Mouse (Mus musculus) B cell, adult 2 months (primary cell): Measurements from ENCODE around the gene 1700037H04Rik.

Source experiments
- DNase-seq, 2 experiments: peaks; one replicate each; pipeline ENCODE4 v3.0.0; 2022

The 1700037H04Rik gene

GRCm38 (mm10) chr2:131178828-131179245 lies 19.0 kb upstream of the 1700037H04Rik start:
- DNase-seq, result no peak

DNA sequence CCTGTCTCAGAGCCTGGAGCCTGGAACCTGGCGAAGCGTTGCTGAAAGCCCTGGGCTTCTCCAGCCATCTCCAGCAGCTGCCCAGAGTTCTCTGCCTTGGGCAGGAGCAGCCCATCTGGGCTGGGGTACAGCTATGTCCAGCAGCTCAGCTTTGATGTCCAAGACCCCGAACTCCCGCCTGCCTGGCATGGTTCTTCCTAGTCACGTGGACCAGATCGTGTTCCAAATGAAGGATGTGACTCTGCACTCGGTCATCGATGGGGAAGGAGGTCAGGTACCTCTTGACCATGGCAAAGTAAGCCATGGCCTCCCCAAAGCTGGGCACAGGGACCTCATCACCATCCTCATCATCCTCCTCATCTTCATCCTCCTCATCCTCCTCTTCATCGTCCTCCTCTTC lies 18.1 kb upstream of the 1700037H04Rik start:
- no peak for DNase-seq

DNA sequence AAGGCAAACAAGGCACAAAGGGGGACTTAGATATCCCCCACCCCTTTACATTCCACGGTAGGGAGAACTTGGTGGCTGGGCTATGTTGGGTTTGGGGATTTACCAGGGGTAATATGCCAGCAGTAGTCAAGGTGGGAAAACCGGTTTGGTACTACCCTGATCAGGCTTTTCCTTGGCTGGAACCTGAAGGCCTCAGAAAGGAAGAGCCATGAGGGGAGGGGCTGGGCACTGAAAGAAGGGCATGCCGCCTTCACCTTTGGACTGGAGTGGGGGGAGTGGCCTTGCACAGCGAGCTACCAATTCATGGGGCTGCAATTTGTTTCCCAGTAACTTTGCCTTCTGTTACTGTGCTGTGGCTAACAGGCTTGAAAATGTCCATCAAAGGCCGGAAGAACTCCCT lies 16.6 kb upstream of the 1700037H04Rik start:
- DNase-seq, result no peak

DNA sequence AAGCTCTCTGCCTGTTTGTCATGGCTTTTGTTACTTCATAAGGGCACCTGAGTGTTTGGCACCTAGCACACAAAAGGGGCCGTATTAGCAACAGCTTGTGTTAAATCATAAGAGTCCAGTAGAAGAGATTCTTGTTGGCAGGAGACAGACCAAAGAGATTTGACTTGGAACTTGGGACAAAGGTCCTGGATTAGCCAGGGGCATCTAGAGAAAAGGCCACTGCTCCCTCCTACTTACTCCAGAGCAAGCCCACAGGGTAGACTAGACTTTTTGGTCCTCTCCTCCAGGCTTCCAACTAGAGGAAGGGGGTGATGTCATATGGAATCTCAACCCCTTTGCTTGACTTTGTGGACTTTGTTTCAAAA lies 16.0 kb upstream of the 1700037H04Rik start:
- DNase-seq, result no peak

GRCm38 (mm10) chr2:131175286-131175944 lies 15.5 kb upstream of the 1700037H04Rik start:
- DNase-seq, result no peak

GRCm38 (mm10) chr2:131174700-131175099 lies 14.8 kb upstream of the 1700037H04Rik start:
- peak; percentile 66 to 72 for DNase-seq

- DNase-seq, result no peak
These were observed 12.4 kb upstream of the 1700037H04Rik start for GRCm38 (mm10) chr2:131172322-131172721.

DNA sequence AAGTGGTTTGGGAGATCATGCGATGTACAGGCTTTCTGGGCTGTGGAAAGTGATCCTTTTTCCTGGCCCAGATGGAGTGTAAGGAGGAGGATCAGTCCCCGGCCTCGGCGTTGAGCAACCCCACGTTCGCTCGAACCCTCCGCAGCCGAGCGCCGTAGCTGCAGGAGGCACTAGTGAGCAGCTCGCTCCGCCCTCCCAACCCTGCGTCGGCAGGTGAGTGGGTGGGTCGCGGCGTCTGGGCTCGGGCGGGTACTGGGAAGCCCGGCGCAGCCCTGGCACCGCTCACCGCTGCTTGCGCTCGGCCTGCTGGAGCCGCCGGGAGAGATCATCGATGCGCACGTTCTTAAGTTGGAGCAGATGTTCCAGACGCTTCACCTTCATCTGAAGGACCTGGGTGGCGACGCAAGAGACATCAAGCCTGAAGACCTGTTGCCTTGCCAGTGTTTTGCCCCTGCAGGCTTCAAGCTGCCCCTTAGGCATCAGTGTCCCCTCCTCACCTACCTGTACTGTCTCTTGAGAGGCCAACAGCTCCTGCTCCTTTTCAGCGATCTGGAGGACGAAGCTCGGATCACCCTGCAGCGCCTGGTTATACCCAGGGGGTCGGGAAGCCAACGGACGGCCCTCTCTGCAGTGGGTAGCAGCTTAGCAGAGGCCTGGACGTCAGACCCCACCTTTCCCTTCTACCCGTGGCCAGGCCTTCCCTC lies 11.7 kb upstream of the 1700037H04Rik start:
- peak; percentile 62 to 63 for DNase-seq

GRCm38 (mm10) chr2:131170936-131171335 lies 11.1 kb upstream of the 1700037H04Rik start:
- DNase-seq, result no peak

DNA sequence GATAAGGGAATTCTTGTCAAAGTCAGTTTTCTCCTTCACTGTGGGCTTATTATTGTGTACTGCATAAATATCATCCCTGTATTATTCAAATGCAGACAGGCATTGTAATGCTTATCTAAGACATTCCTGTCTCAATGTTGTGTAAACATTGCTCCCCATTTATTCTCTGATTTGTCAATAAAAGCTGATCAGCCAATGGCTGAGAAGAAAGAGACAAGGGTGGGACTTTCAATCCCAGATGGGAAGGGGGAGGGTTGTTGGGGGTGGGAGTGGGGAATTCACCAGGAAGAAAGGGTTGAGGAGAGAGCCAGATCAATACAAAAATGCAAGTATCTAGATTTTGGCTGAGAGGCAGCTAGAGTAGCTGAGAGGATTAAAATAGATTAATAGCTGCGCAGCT lies 9.0 kb upstream of the 1700037H04Rik start:
- no peak for DNase-seq

GRCm38 (mm10) chr2:131167984-131168383 lies 8.1 kb upstream of the 1700037H04Rik start:
- DNase-seq, result no peak

DNA sequence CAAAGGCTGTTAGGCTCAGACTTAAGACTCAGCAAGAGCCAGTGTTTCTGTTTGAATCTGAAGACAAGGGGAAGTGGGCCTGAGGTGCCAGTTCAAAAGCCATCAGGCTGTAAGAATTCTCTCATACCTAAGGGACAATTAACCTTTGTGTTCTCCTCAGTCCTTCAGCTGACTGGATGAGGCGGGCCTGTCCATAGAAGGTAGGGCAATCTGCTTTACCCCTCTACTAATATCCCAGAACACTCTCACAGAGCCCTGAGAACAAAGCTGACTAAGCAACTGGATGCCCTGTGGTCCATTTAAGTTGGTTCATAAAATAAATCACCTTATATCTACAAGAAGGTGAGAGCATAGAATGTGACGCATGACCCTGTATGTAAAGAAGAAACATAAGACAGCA lies 6.3 kb upstream of the 1700037H04Rik start:
- no peak for DNase-seq

DNA sequence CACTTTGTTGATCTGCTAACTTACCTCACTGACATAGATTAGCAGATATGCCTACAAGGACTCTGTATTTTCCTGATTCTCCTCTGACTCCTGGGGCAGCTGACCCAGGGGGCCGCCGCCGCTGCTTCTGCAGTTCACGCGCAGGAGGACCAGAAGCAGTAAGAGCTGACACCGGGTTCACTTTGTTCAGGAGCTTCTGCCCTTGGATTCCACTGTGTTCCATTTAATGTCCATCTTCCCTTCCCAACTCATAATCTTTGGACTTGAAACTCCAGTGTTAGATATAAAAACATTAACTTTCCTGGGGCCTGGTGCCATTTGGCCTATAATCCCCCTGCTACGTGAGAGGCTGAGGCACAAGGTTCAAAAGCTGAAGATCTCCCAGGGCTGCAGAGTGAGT lies 4.0 kb upstream of the 1700037H04Rik start:
- DNase-seq, result no peak

DNA sequence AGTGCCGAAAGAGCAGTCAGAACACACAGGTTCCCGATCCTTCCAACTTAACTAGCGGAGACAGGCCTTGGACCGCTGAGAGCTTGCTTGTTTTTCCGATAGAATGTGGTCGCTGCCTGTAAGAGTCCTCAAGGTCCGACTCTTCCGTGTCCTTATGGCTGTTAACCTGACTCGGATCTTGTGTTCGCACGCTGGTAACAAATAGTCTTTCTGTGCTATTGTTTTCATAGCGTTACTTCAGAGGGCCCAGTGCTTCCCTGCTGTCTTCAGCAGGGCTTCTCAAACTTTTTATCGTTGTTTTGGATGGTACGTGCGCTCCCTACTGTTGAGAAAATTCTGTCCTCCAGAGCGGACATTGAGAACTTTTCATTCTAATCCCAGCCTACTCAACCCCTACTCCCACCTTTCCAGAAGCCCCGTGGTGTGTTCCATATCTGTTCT lies 810 bp upstream of the 1700037H04Rik start:
- no peak for DNase-seq

GRCm38 (mm10) chr2:131159491-131159910 lies 380 bp downstream of the 1700037H04Rik start:
- no peak for DNase-seq

GRCm38 (mm10) chr2:131156987-131157386 lies 2.9 kb downstream of the 1700037H04Rik start:
- DNase-seq, result no peak

GRCm38 (mm10) chr2:131154036-131154435 lies 5.8 kb downstream of the 1700037H04Rik start:
- no peak for DNase-seq

DNA sequence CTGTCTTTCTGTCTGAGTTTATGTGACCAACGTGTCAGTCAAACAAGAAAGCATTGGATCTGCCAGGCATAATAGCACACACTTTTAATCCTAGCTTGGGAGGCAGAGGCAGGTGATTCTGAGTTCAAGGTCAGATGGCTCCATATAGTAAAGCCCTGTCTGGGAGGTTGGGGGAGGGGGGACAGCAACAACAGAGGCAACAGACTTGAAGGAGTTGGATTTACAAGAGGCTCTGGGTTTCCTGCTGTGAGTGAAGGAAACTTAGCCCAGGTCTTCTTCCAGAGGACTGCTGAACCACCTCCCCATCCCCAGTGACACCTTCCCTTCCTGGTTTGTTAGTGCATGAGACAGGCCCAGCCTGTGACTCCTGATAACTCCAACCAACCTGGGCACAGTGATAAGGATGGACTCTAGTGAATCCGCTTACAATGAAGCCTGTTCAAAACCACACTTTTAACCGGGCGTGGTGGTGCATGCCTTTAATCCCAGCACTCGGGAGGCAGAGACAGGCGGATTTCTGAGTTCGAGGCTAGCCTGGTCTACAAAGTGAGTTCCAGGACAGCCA lies 7.6 kb downstream of the 1700037H04Rik start:
- DNase-seq, result no peak

GRCm38 (mm10) chr2:131149254-131149578 lies 10.7 kb downstream of the 1700037H04Rik start:
- no peak for DNase-seq

GRCm38 (mm10) chr2:131148353-131149253 lies 11.3 kb downstream of the 1700037H04Rik start:
- DNase-seq, result no peak

DNA sequence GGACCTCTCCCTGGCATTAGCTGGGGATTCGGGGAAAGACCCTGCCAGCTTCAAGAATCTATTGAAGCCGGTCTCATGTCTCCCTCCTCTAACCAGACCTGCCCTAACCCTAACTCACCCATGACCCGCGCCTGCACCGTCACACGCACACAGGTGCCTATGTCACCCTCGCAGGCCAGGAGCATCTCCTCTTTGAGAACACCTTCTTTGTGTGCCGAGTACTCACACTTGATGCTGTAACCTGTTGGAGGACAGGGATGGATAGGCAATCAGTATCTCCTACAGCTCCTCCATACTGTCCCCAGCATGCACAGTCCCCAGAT lies 12.9 kb downstream of the 1700037H04Rik start:
- DNase-seq, result no peak

DNA sequence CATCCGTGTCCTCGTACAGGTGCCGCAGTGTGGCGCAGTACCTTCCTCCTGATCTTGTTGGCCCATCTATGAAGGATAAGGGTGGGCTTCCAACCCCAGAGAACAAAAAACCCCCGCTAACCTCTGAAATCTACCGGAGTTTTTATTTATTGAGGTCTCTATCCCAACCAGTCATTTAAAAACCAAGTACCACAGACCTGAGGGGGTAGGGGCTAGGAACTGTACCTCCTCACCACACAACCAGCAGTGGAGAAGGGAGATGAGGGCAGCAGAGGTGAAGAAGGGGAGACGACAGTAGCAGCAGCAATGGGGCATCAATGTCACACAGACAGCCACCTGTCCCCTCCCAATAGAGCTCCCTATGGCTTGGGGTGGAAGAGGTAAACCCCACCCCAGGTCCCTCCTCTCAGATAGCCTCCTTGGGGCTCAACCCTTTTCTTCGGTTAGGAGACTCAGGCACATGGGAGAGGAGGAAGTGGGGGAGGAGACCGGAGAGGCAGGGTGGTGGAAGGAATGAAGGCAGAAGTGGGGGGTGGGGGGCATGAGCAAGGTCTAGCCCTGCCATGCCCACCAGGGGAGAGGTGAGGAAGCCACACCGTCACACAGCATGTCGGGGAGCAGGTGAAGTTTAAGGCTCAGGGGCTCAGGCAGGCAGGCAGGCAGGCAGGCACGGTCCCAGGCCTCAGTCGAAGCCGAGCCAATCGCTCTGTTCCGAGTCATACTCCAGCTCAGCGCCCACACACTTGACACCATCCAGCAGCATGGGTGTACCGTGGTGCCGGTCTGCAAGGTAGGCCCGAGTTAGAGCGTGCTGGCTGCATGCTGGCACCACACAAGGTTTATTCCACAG lies 13.5 kb downstream of the 1700037H04Rik start:
- DNase-seq, result no peak

DNA sequence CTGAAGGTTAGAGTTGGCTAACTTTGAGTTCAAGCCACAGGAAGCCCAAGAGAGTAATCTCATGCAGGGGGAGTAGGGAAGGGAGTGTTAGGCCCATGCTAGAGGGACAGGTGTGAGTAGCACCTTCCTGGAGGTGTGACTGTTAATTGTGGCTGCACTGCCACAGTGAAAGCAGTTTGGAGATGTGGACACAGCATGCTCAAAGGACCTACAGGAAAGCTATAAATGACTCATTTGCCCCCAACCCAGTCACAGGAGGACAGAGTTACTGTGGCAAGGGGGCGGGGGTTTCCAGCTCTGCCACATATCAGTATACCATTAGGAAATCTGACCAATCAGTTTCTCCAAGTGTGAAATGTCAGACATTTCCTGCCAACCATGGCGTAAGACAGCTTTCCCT lies 14.3 kb downstream of the 1700037H04Rik start:
- DNase-seq, result no peak
